Mouse (Mus musculus) kidney, embryonic 15.5 days (tissue): Measurements from ENCODE around the gene Map4k4. TPM values are rescaled to one million over a fixed set of nuclear protein-coding genes. Genes with fewer than 3 reads are reported as not detected.
A peak's percentile ranks its signal among the peaks of the same experiment; 100 is the strongest.

Experiments
- ATAC-seq: fragments of 200-750 bp; cut with Nextera tagmentation; replicated peaks from 2 replicates; pipeline ENCODE4 v1.8.0; 2017; ENCODE audit warnings: moderate TSS enrichment; ENCODE audit not compliant: low FRiP score
- H3K27ac ChIP-seq: fragments of 300-500 bp; sonication (generic); 2 replicates; pipeline ENCODE4 v1.5.1; 2015; ENCODE audit warnings: mild to moderate bottlenecking, inconsistent platforms
- H3K27me3 ChIP-seq: fragments of 300-500 bp; sonication (generic); 2 replicates; pipeline ENCODE4 v1.6.1; 2015; ENCODE audit warnings: inconsistent platforms
- H3K36me3 ChIP-seq: fragments of 300-500 bp; sonication (generic); 2 replicates; pipeline ENCODE4 v1.6.1; 2015; ENCODE audit warnings: inconsistent platforms
- H3K4me1 ChIP-seq: fragments of 300-500 bp; sonication (generic); 2 replicates; pipeline ENCODE4 v1.6.1; 2015; ENCODE audit warnings: inconsistent platforms
- H3K4me2 ChIP-seq: fragments of 300-500 bp; sonication (generic); 2 replicates; pipeline ENCODE4 v1.6.1; 2015; ENCODE audit warnings: moderate library complexity, mild to moderate bottlenecking, inconsistent platforms
- H3K4me3 ChIP-seq: fragments of 300-500 bp; sonication (generic); replicated peaks from 2 replicates; pipeline ENCODE4 v1.5.1; 2015; ENCODE audit warnings: mild to moderate bottlenecking, inconsistent platforms
- H3K9ac ChIP-seq: fragments of 300-500 bp; sonication (generic); 2 replicates; pipeline ENCODE4 v1.6.1; 2015; ENCODE audit warnings: mild to moderate bottlenecking, inconsistent platforms
- H3K9me3 ChIP-seq: fragments of 300-500 bp; sonication (generic); replicated peaks from 2 replicates; pipeline ENCODE4 v1.6.1; 2016; ENCODE audit warnings: inconsistent platforms
- WGBS: fragments of 180-500 bp; shearing (Covaris S2); methylation state at CpG from one replicate; pipeline ENCODE4 v1.1.7; 2015; ENCODE audit warnings: mixed read lengths; 5-methylcytosine and 5-hydroxymethylcytosine counted together
- polyA plus RNA-seq: library from polyadenylated mRNA; unstranded; fragments of >200 nt; fragmentation: Nextera tagmentation; extraction: Ambion mirVana; gene quantifications from 2 replicates; pipeline ENCODE4 v1.2.1, GENCODE M21; 2015

The Map4k4 gene
- polyA plus RNA-seq, 1 experiment from 2014 or later: 33.5 TPM

DNA sequence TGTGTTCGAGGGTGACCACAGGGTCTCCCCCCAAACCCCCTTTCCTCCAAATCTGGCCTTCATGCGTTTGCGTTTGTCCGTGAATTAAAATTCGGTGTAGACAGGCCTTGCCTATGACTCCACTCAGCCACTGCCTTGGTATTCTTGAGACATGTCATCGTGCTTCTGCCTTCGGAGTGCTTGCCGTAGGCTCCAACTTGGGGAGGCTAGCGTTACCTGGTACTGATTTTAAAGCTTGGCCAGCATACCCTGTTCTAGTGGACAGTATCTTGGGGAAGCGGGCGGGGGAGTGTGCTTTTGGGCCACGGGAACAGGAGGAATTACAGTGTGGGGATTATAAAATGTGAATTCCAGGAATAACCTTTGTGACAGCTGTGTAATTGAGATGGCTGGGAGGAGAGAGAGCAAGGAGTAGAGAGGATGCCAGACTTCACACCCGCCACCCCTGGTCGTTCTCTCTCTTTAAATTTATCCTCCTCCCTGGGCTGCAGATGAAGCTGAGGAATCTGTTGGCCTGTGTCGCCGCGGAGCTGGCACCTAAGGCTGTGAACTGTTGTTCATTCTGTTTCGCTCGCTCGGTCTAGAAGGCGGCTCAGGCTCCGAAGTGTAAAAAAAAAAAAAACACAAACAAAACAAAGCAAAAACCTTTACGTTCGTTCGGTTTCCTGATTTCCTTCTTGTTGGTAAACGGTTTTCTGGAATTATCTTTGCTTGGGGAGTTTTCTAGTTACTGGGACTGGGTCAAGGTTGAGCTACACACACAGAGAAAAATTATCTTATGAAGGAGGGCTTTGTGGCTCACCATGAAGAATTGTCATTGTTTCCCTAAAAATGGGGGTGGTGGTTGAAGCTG lies 1.4 kb downstream of the Map4k4 start:
- Histone ChIP-seq H3K4me1 (peaks cover 50% of the 10 kb centered on the region), H3K9me3 (no peaks in the 10 kb centered on the region), H3K27ac (peak overlapping the region; percentile 96), H3K27me3 (no peaks in the 10 kb centered on the region), H3K4me2 (peak overlapping the region; percentile 76), H3K4me3 (peak overlapping the region; percentile 68), H3K36me3 (peaks cover 15% of the 10 kb centered on the region), H3K9ac (peak overlapping the region; percentile 99)
- WGBS: under 1% methylated on average over 26 of the region's 26 CpGs
- 0 out of 2 replicates have a peak, but pooled peaks have one; percentile 20 for ATAC-seq

DNA sequence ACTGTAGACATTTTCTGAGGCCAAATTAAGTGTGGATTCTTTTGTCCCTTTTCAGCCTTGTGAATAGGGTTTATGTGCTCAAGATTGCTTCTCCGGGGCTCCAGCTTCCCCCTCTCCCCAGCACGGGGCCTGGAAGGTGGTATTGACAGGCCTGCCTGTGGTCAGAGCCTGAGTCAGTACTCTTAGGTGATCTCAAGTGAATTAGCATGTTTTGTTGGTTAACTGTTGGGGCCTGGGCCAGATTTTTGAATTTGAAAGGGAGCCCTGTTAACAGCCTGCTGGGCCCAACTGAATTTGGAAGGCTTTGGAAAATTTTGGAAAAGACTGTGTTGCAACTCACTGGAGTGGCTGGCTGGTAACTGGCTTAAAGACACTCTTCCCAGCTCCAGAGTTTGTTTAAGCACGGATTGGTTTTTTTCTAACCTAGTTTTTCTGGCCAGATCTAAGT lies 2.0 kb downstream of the Map4k4 start:
- Histone ChIP-seq H3K27ac (peak overlapping the region; percentile 96), H3K27me3 (no peaks in the 10 kb centered on the region), H3K36me3 (peaks cover 16% of the 10 kb centered on the region), H3K9ac (peak overlapping the region; percentile 99), H3K4me2 (peak overlapping the region; percentile 76), H3K9me3 (no peaks in the 10 kb centered on the region), H3K4me1 (peaks cover 54% of the 10 kb centered on the region), H3K4me3 (peak overlapping the region; percentile 68)
- no peak for ATAC-seq
- 3% methylated on average over 3 of the region's 3 CpGs for WGBS

DNA sequence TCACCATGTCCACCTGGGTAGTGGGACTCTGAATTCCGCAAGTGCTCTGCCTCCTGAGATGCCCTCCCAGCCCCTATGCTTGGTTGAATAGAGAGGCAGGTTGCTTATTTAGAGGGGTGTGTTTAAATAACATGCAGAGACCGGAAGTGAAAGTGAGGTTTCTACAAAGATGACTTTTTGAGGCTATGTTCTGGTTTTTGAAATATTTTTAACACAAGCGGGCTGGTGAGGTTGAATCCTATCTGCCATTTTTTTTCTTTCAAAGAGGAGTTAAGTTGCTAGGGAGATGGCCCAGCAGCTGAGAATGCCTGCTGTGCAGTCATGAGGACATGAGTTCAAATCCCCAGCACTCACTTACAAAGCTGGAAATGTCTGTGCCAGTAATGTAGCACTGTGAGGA lies 4.0 kb downstream of the Map4k4 start:
- Histone ChIP-seq H3K27ac (no peak overlapping the region), H3K9ac (no peak overlapping the region), H3K27me3 (no peaks in the 10 kb centered on the region), H3K36me3 (peaks cover 16% of the 10 kb centered on the region), H3K4me2 (0 out of 2 replicates have a peak overlapping the region, but pooled peaks have one; percentile 2), H3K4me3 (no peak overlapping the region), H3K4me1 (peaks cover 68% of the 10 kb centered on the region), H3K9me3 (no peaks in the 10 kb centered on the region)
- no peak for ATAC-seq
- 80% methylated on average over 3 of the region's 3 CpGs for WGBS

DNA sequence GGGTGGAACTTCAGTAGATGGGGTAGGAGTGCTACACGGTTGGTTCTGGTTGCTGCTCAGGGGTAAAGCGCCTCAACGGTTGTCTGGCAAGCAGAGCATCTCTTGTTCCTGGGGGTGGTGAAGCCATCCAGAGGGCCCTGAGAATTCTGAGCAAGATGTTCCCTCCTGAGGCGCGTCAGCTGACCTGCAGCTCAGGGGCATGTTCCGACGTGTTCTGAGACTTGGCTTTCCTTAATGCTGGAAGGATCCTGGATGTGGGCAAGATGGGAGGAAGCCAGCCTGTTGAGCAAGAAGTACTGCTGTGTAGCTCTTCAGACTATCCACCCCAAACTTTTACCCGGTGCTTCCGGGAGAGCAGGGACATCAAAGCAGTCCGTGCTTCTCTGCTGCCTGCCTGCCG lies 6.2 kb downstream of the Map4k4 start:
- no peak overlapping the region for H3K9ac ChIP-seq
- peaks cover 75% of the 10 kb centered on the region for H3K4me1 ChIP-seq
- no peaks in the 10 kb centered on the region for H3K27me3 ChIP-seq
- peak overlapping the region; percentile 14; the same call in 1 of the 2 replicates for H3K27ac ChIP-seq
- no peak overlapping the region for H3K4me3 ChIP-seq
- peaks cover 30% of the 10 kb centered on the region for H3K36me3 ChIP-seq
- H3K9me3 ChIP-seq: no peaks in the 10 kb centered on the region
- 54% methylated on average over 11 of the region's 11 CpGs for WGBS
- ATAC-seq: no peak
- H3K4me2 ChIP-seq: 0 out of 2 replicates have a peak overlapping the region, but pooled peaks have one; percentile 7

DNA sequence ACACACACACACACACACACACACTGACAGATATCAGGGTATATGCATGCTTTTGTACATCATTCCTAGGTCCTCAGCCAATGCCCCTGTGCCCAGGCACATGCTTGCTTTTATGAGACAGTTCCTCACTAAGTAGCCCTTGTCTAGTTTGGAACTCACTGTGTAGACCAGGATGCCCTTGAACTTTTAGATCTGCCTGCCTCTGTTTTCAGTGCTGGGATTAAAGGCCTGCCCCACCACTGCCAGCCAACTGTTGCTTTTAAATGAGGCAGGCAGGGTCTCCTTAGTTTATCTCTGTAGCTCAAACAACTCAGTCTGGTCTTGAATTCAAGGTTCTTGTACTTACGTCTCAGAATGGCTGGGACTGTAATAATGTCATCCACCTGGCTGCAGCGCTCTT lies 8.3 kb downstream of the Map4k4 start:
- H3K9ac ChIP-seq: no peak overlapping the region
- no peak for ATAC-seq

DNA sequence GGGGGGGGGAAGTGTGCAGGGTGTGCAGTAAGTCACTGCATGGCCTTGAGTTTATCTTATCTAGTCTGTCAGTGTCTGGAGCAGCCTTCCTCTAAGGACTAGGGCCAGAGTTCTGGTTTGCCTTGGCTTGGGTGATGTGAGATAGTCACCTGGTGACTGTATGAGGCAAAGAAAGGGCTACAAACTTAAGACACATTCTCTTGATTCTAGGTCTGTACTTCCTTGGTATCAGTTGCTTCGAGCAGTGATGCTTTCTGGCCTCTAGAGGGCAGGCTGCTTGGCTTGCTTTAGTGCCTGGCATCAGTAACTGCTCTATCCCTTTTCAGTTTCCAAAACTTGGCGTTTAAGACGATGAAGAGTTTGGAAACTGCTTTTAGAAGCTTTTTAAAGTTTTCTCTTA lies 10.7 kb downstream of the Map4k4 start:
- peaks cover 37% of the 10 kb centered on the region for H3K4me1 ChIP-seq
- no peak; the same call in 1 of the 2 replicates for ATAC-seq
- no peak overlapping the region for H3K4me2 ChIP-seq
- no peak overlapping the region for H3K4me3 ChIP-seq
- no peaks in the 10 kb centered on the region for H3K27me3 ChIP-seq
- 65% methylated on average over 3 of the region's 3 CpGs for WGBS
- peaks cover 52% of the 10 kb centered on the region for H3K36me3 ChIP-seq
- H3K9ac ChIP-seq: no peak overlapping the region
- H3K9me3 ChIP-seq: 0 out of 2 replicates have a peak, but pooled peaks cover 4% of the 10 kb centered on the region
- no peak overlapping the region for H3K27ac ChIP-seq

More for the DNA sequence above, 8.3 kb downstream of the Map4k4 start:
- Histone ChIP-seq H3K27ac (no peak overlapping the region), H3K4me3 (no peak overlapping the region), H3K36me3 (peaks cover 46% of the 10 kb centered on the region), H3K4me2 (no peak overlapping the region), H3K9me3 (no peaks in the 10 kb centered on the region), H3K4me1 (peaks cover 61% of the 10 kb centered on the region), H3K27me3 (no peaks in the 10 kb centered on the region)
- 95% methylated on average over 2 of the region's 2 CpGs for WGBS

DNA sequence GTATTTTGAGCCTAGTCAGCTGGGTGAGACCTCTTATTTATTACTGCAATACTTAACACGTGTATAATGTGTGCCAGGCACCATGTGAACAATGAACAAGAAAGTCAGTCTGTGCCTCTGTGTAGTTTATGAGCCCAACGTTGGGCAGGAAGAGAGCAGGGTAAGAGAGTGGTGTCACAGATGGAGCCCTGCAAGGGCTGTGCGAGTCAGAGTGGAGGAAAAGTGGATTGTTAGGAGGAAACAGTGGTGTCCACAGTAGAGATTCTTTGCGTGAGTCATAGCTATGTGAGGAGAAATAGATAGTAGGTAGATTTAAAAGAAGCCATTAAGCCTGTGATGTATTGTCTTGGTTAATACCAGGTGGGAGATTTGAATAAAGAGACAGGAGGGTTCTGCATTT lies 12.5 kb downstream of the Map4k4 start:
- H3K36me3 ChIP-seq: peaks cover 47% of the 10 kb centered on the region
- peaks cover 26% of the 10 kb centered on the region for H3K4me1 ChIP-seq
- no peak overlapping the region for H3K4me2 ChIP-seq
- 0 out of 2 replicates have a peak, but pooled peaks cover 4% of the 10 kb centered on the region for H3K9me3 ChIP-seq
- WGBS: 69% methylated on average over 4 of the region's 4 CpGs
- no peak overlapping the region for H3K27ac ChIP-seq
- no peak overlapping the region for H3K4me3 ChIP-seq
- ATAC-seq: no peak
- H3K9ac ChIP-seq: no peak overlapping the region
- no peaks in the 10 kb centered on the region for H3K27me3 ChIP-seq

DNA sequence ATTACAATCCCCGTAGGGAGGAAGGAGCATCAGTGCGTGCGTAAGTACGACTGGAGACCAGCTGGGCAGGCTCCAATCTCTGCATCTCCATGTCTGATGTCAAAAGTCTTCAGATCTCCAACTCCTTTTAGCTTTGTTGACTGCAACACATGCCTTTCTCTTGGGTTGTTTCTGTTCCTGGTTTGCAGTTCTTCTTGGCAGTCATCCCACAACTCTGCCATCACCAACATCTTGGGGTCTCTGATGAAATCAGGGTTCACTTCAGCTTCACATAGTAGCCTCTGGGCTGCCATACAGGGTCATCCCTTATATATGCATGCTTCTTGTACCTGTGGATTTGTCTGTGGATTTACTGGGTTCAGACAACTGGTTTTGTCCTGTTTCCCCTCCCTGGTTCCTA lies 15.4 kb downstream of the Map4k4 start:
- no peak overlapping the region for H3K4me3 ChIP-seq
- H3K9me3 ChIP-seq: 0 out of 2 replicates have a peak, but pooled peaks cover 4% of the 10 kb centered on the region

DNA sequence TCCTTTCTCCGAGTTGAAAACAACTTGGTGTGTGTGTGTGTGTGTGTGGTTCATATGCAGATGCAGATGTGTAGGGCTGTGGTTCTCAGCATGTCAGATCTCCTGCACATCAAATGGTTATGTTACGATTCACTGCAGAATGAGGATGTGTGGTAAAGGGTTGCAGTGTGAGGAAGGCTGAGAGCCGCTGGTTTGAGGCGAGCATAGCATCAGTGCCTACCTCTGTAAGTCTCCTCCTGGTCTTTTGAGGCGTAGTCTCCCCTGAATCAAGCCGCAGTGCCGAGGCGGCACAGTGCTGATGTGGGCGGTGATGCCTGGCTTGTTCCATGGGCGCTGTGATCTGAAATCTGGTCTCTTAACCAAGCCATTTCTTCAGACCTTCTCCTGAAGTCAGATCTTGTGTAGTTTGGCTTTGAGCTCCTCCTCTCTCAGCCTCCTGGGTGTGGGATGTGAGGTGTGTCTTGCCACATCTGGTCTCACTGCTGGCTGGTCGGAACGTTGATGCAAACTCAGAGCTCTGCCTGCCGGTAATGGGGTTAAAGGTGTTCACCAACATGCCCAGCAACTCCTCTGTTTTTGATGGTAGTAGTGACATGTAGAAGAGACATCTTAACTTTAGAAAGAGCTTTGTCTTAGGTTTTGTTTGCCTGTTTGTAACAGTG lies 17.3 kb downstream of the Map4k4 start:
- no peak overlapping the region for H3K9ac ChIP-seq
- peaks cover 24% of the 10 kb centered on the region for H3K36me3 ChIP-seq
- H3K4me2 ChIP-seq: no peak overlapping the region
- no peak overlapping the region for H3K4me3 ChIP-seq
- 0 out of 2 replicates have a peak, but pooled peaks cover 4% of the 10 kb centered on the region for H3K9me3 ChIP-seq
- no peak for ATAC-seq
- no peak overlapping the region for H3K27ac ChIP-seq
- no peaks in the 10 kb centered on the region for H3K27me3 ChIP-seq
- H3K4me1 ChIP-seq: peaks cover 30% of the 10 kb centered on the region
- 77% methylated on average over 13 of the region's 13 CpGs for WGBS

More for the DNA sequence above, 15.4 kb downstream of the Map4k4 start:
- H3K27me3 ChIP-seq: no peaks in the 10 kb centered on the region
- no peak overlapping the region for H3K27ac ChIP-seq
- no peak overlapping the region for H3K4me2 ChIP-seq
- no peak overlapping the region for H3K9ac ChIP-seq
- H3K36me3 ChIP-seq: peaks cover 36% of the 10 kb centered on the region
- peaks cover 16% of the 10 kb centered on the region for H3K4me1 ChIP-seq
- 94% methylated on average over 4 of the region's 4 CpGs for WGBS
- ATAC-seq: no peak

DNA sequence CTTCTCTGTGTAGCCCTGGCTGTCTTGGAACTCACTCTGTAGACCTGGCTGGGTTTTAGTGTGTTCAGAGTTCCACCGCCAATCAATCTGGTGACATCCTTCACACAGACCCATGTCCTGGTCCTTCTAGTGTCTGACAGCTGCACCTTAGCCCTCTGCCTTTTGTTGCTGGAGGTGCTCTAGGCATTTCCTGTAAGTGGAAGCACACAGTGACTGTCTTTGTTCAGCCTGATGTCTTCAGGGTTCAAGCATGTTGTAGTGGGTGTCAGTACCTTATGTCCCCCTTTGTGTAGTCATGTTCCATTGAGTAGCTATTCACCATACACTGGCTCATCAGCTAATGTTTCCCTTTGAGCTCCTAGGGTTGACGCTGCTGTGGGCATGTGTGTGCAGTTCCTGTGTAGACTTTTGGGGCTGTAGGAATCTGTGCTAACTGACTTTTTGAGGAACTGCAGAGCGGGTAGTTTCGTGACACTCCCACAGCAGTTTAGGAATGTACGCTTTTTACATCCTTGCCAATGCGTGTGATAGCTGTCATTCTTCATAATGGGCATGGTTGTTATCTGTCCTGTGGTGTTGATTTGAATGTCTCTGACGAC lies 17.9 kb downstream of the Map4k4 start:
- 73% methylated on average over 7 of the region's 7 CpGs for WGBS
- Histone ChIP-seq H3K4me1 (peaks cover 36% of the 10 kb centered on the region), H3K9ac (no peak overlapping the region), H3K36me3 (peaks cover 19% of the 10 kb centered on the region), H3K4me2 (no peak overlapping the region), H3K27me3 (no peaks in the 10 kb centered on the region), H3K9me3 (0 out of 2 replicates have a peak, but pooled peaks cover 4% of the 10 kb centered on the region), H3K4me3 (no peak overlapping the region), H3K27ac (no peak overlapping the region)
- no peak for ATAC-seq

DNA sequence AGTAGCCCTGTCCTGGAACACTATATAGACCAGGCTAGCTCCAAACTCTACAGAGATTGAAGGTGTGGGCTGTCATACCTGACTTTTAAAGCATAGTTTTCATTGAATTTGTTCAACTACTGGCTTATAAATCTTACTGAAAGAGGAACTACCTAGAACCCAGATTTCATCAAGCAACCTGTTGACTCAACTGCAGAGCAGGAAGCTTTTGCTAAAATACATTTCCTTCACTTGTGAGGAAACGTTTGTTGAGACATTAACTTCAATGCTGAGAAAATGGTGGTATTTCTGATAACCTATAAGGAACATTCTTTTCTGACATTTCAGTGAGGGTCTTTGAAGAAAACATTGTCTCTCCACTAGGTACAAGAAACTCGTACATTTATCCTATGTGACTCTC lies 19.9 kb downstream of the Map4k4 start:
- ATAC-seq: no peak
- Histone ChIP-seq H3K4me3 (no peak overlapping the region), H3K4me2 (no peak overlapping the region), H3K4me1 (peaks cover 51% of the 10 kb centered on the region), H3K9ac (no peak overlapping the region), H3K36me3 (peaks cover 19% of the 10 kb centered on the region), H3K27ac (no peak overlapping the region), H3K27me3 (no peaks in the 10 kb centered on the region), H3K9me3 (no peaks in the 10 kb centered on the region)
- WGBS: 66% methylated on average over 2 of the region's 2 CpGs

DNA sequence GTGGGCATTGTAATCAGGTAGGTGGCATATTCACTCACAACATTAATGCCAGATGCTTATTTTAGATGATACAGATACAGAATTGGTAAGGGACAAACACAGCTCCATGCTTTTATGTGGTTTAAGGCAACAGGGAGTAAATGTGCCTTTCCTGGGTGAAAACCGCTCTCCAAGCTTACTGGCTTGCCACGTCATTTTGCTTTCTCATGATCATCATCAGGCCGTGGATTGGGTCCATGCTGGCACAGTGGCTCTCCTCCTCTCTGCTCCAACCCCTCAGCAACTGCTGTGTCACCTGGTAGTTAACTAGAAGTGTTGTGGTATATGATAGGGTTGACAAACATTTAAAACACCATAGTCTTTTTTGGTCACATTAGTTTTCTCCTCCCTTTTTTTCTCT lies 21.3 kb downstream of the Map4k4 start:
- no peak for ATAC-seq
- Histone ChIP-seq H3K9me3 (no peaks in the 10 kb centered on the region), H3K4me1 (peaks cover 60% of the 10 kb centered on the region), H3K36me3 (peaks cover 19% of the 10 kb centered on the region), H3K27me3 (no peaks in the 10 kb centered on the region), H3K4me2 (no peak overlapping the region), H3K27ac (peak overlapping the region; percentile 68; the same call in 1 of the 2 replicates), H3K4me3 (no peak overlapping the region), H3K9ac (no peak overlapping the region)
- WGBS: 77% methylated on average over 3 of the region's 3 CpGs
